Mouse (Mus musculus): ENCODE measurements around the gene Zfp3. TPM values are rescaled to one million over a fixed set of nuclear protein-coding genes. Genes with fewer than 3 reads are reported as not detected.
A peak's percentile ranks its signal among the peaks of the same experiment; 100 is the strongest.
"Not testable (repeated sequence)": the region's sequence is repeated elsewhere in the genome, so short reads cannot be mapped to it uniquely, and the experiment has no call there.

Gene Zfp3
- polyA plus RNA-seq, 2 experiments = 0.64 to 0.85 TPM

GRCm38 (mm10) chr11:70754958-70755357, 9.1 kb upstream of the Zfp3 start:
- Histone ChIP-seq H3K36me3 (replicated peaks; ENCODE audit: control insufficient read depth, insufficient read depth, low read depth) (no peaks in the 10 kb centered on the region), H3K9ac (replicated peaks) (no peak overlapping the region), H3K27ac (no peak overlapping the region), H3K9me3 (ENCODE audit: control insufficient read depth, low read length) (no peaks in the 10 kb centered on the region), H3K4me1 (replicated peaks; ENCODE audit: control insufficient read depth in 2 of 2, insufficient read depth in 2 of 2, low read length in 1 of 2) (0 out of 4 replicates have a peak, but pooled peaks cover 0 to 2% of the 10 kb centered on the region in 2 experiments), H3K4me3 (ENCODE audit: insufficient read depth in 1 of 2, low read depth in 2 of 2, low read length in 2 of 2) (no peak overlapping the region), H3K27me3 (ENCODE audit: control insufficient read depth, insufficient read depth, low read length) (no peaks in the 10 kb centered on the region), H3K4me2 (ENCODE audit: low read depth) (no peak overlapping the region)
- DNase-seq (ENCODE audit: low read depth in 3 of 3, low spot score in 3 of 3) (no peak), ATAC-seq (ENCODE audit: insufficient read depth) (no peak)
- 58% methylated on average over 7 of the region's 7 CpGs for WGBS (ENCODE audit: insufficient replicate concordance)
- TF ChIP-seq CTCF (IDR thresholded peaks at IDR 0.05; ENCODE audit: low read depth) (peak; percentile 32), EP300 (IDR thresholded peaks at IDR 0.05; ENCODE audit: low read depth) (no peak)

DNA sequence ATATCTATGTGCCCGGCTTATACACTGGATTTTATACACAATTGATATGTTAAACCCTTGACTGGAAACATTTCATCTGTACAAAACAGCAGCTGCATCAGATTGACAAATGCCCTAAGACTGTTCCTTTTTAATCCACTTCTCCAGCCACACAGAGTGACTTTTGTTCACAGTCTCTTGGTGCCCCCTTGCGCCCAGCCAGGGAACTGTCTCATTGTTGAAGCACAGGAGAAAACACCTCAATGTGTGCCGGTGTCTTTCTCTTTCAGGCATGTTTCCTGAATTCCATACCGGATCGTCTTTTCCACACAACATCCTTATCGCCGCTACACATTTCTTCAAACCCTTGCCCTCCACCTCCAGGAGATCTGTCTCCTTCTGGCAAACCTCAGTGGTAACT, 8.4 kb upstream of the Zfp3 start:
- Histone ChIP-seq H3K27ac (no peak overlapping the region), H3K9ac (replicated peaks) (0 out of 2 replicates have a peak overlapping the region, but pooled peaks have one; percentile 23), H3K9me3 (ENCODE audit: control insufficient read depth, low read length) (no peaks in the 10 kb centered on the region), H3K4me1 (replicated peaks; ENCODE audit: control insufficient read depth in 2 of 2, insufficient read depth in 2 of 2, low read length in 1 of 2) (0 out of 4 replicates have a peak, but pooled peaks cover 0 to 2% of the 10 kb centered on the region in 2 experiments), H3K36me3 (replicated peaks; ENCODE audit: control insufficient read depth, insufficient read depth, low read depth) (no peaks in the 10 kb centered on the region), H3K4me2 (ENCODE audit: low read depth) (no peak overlapping the region), H3K27me3 (ENCODE audit: control insufficient read depth, insufficient read depth, low read length) (no peaks in the 10 kb centered on the region), H3K4me3 (ENCODE audit: insufficient read depth in 1 of 2, low read depth in 2 of 2, low read length in 2 of 2) (no peak overlapping the region)
- 7% methylated on average over 7 of the region's 7 CpGs for WGBS (ENCODE audit: insufficient replicate concordance)
- ATAC-seq (ENCODE audit: insufficient read depth) = no peak
- TF ChIP-seq EP300 (IDR thresholded peaks at IDR 0.05; ENCODE audit: low read depth) (no peak), CTCF (IDR thresholded peaks at IDR 0.05; ENCODE audit: low read depth) (peak; percentile 90)
- peak; percentile 38 to 55 (median 49) for DNase-seq (ENCODE audit: low read depth in 3 of 3, low spot score in 3 of 3)

- not testable (repeated sequence) for H3K4me1 ChIP-seq (replicated peaks; ENCODE audit: control insufficient read depth in 2 of 2, insufficient read depth in 2 of 2, low read length in 1 of 2); ATAC-seq (ENCODE audit: insufficient read depth); H3K4me3 ChIP-seq (ENCODE audit: insufficient read depth in 1 of 2, low read depth in 2 of 2, low read length in 2 of 2); H3K9me3 ChIP-seq (ENCODE audit: control insufficient read depth, low read length); H3K27me3 ChIP-seq (ENCODE audit: control insufficient read depth, insufficient read depth, low read length); H3K27ac ChIP-seq; H3K36me3 ChIP-seq (replicated peaks; ENCODE audit: control insufficient read depth, insufficient read depth, low read depth); H3K4me2 ChIP-seq (ENCODE audit: low read depth); DNase-seq (ENCODE audit: low read depth in 3 of 3, low spot score in 3 of 3); H3K9ac ChIP-seq (replicated peaks)
- WGBS (ENCODE audit: insufficient replicate concordance) = 45% methylated on average over 3 of the region's 3 CpGs
These were observed 3.6 kb upstream of the Zfp3 start for GRCm38 (mm10) chr11:70760446-70760845.

DNA sequence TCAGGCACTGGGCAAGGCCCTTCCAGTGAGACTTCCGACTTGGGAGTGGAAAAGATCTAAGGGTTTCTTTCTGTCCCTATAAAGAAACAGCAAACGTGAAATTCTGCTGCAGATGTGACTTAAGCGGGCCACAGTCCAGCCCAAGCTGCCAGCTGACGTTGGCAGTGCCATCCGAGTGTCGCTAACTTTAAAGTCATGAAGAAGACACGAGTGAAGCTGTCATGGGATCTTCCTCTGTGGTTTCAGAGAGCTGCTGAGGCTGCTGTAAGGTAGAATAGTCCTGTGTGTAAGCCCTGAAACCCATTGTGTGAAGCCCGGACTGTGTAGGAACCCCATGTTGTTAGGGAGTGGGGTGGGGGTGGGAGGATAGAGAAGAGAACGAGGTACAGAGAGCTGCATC, 1.4 kb upstream of the Zfp3 start:
- Histone ChIP-seq H3K27ac (no peak overlapping the region), H3K9ac (replicated peaks) (no peak overlapping the region), H3K4me2 (ENCODE audit: low read depth) (no peak overlapping the region), H3K36me3 (replicated peaks; ENCODE audit: control insufficient read depth, insufficient read depth, low read depth) (no peaks in the 10 kb centered on the region), H3K9me3 (ENCODE audit: control insufficient read depth, low read length) (no peaks in the 10 kb centered on the region), H3K4me3 (ENCODE audit: insufficient read depth in 1 of 2, low read depth in 2 of 2, low read length in 2 of 2) (no peak overlapping the region), H3K4me1 (replicated peaks; ENCODE audit: control insufficient read depth in 2 of 2, insufficient read depth in 2 of 2, low read length in 1 of 2) (peaks cover 0 to 10% of the 10 kb centered on the region in 2 experiments), H3K27me3 (ENCODE audit: control insufficient read depth, insufficient read depth, low read length) (no peaks in the 10 kb centered on the region)
- DNase-seq (ENCODE audit: low read depth in 3 of 3, low spot score in 3 of 3) (no peak), ATAC-seq (ENCODE audit: insufficient read depth) (no peak)
- WGBS (ENCODE audit: insufficient replicate concordance) = 64% methylated on average over 9 of the region's 9 CpGs
- no peak for TF ChIP-seq EP300 (IDR thresholded peaks at IDR 0.05; ENCODE audit: low read depth)

GRCm38 (mm10) chr11:70763582-70763935, 450 bp upstream of the Zfp3 start:
- no peaks in the 10 kb centered on the region for H3K9me3 ChIP-seq (ENCODE audit: control insufficient read depth, low read length)
- no peak for TF ChIP-seq EP300 (IDR thresholded peaks at IDR 0.05; ENCODE audit: low read depth)
- TF ChIP-seq CTCF (IDR thresholded peaks at IDR 0.05; ENCODE audit: low read depth) = no peak
- peak overlapping the region; percentile 85 for H3K4me2 ChIP-seq (ENCODE audit: low read depth)
- no peak overlapping the region for H3K27ac ChIP-seq
- ATAC-seq (ENCODE audit: insufficient read depth) (no peak), DNase-seq (ENCODE audit: low read depth in 3 of 3, low spot score in 3 of 3) (no peak)
- H3K4me1 ChIP-seq (replicated peaks; ENCODE audit: control insufficient read depth in 2 of 2, insufficient read depth in 2 of 2, low read length in 1 of 2) = peaks cover 0 to 10% of the 10 kb centered on the region in 2 experiments
- WGBS (ENCODE audit: insufficient replicate concordance) = 31% methylated on average over 3 of the region's 3 CpGs
- H3K36me3 ChIP-seq (replicated peaks; ENCODE audit: control insufficient read depth, insufficient read depth, low read depth) = no peaks in the 10 kb centered on the region
- H3K27me3 ChIP-seq (ENCODE audit: control insufficient read depth, insufficient read depth, low read length) = no peaks in the 10 kb centered on the region
- peak overlapping the region; percentile 81 for H3K9ac ChIP-seq (replicated peaks)
- H3K4me3 ChIP-seq (ENCODE audit: insufficient read depth in 1 of 2, low read depth in 2 of 2, low read length in 2 of 2) = peak overlapping the region; percentile 71 to 72

All from liver, embryonic 14.5 days (tissue).